Mouse (Mus musculus) v-Abl transformed pro-B cells (cell line): ENCODE measurements around the gene Kcnq4.

Source experiments
- in situ Hi-C, 2 experiments: fragments of 400-800 bp; cut with MboI; formaldehyde crosslinking; loops; one replicate each; pipeline ENCODE4 v1.15.1; 2025; ENCODE audit not compliant: unreplicated experiment in 2 of 2

The Kcnq4 gene

DNA sequence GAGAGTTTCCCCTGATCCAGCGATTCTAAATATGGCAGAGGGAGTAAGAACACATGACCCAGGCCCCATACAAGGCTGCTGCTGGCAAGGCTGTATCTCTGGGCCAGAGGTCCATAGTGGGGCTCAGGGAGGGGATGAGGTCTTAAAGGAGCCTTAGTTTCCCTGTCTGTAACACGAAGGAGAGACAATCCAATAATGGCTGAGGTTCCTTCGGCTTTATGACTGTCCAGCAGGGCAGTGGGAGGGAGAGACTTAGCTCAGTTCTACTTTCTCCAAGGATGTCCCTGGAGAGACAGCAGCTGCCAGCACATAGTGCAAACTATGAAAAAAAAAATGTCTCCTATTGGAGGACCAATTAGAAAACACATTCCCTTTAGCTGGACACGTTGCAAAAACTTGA, 22.2 kb downstream of the Kcnq4 start:
- in situ Hi-C loops: no loop called here

DNA sequence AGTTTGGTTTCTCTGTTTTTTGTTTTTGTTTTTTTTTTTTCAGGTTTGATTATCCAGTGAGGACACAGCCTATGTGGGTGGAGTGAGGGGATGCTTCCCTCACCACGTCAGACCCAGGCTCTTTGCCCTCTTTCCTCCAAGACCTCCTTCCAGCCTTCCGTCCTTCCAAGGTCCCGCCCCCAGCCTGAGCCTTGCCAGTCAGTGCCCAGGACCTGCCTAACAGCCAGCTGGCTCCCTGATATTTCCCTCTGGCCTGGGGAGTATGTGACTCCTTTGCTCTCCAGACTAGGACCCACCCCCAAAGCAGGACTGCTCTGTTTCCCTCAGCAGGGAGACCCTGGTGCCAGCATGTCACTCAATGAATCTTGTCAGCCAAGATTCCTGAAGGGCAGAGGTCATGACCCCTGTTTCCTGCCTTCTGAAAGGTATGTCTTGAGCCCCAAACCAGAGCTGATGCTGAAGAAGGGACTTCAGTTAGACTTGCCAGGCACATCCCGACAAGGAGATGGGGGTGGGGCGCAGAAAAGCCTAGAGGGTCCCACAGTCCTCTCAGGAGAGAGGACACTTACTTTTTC, 22.8 kb downstream of the Kcnq4 start:
- in situ Hi-C loops: no loop called here

DNA sequence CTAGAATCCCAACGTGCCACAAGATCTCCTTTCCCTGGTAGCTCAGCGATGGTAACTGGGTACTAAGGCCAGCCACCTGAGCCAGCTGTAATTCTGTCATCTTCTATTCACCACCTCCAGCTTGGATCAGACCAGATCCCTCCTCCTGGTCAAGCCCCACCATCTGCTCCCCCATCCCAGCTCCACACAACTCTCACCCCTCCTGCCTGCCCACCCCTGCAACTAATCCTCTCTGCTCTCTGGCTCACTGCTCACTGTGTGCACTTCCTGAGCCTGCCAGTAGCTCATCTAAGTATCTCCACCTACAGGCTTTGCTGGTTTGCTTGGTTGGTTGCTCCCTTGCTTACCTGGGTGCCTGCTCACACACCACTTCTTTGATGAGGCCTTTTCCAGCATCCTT, 26.8 kb downstream of the Kcnq4 start:
- in situ Hi-C loops: no loop called here

DNA sequence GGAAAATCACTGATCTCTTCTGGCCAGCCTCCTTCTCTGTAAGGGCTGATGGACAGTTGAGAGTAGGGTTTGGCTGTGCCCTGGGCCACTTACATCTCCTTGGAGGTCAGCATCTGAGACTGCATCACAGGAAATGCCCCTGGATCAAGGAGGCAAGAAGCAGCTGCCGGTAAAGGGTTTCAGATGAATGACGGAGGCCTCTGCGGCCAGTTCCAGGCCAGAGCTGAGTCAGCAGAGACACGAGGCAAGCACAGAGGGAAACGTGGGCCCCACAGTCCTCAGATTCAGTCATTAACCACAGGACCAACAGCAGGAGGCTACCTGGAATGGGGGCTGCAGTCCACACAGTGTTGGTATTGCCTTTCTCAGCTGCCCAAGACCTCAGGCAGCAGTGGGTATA, 29.3 kb downstream of the Kcnq4 start:
- in situ Hi-C loops: no loop called here

DNA sequence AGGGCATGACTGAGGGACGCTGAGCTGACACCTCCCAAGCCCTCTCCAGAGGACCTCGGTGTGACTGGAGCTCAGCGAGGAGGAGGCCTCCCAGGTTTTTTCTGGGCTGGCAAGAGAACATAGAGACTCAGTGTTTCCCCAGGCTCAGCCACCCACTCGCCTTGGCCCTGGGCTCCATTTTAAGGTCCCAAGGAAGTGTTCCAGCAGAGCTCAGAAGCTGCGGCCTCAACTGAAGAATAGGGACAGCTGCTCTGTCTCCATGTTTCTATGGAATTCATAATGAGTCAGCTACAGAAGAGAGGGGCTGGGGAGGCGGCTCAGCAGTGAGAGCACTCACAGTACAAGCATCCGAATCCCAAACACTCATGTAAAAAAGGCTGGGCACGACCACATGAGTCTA, 30.8 kb downstream of the Kcnq4 start:
- in situ Hi-C loops: no loop called here

DNA sequence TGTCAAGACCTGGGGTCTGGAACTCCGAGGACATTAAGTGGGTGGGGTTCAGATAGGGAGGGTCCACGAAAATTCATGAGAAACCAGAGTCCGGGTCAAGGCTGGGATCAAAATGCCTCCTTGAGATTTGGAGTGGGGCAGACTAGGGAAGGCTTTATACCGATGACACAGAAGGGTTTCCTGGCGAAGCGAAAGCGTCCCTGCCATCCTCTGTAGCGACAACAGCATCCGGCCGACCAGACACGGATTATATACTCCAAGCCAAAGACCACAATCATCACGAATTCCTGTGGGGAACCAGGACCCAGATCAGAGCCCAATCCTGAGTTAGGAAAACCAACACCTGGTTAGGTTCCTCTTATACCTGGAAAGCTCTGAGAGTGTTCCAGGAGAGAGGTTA, 31.6 kb downstream of the Kcnq4 start:
- in situ Hi-C loops: no loop called here

DNA sequence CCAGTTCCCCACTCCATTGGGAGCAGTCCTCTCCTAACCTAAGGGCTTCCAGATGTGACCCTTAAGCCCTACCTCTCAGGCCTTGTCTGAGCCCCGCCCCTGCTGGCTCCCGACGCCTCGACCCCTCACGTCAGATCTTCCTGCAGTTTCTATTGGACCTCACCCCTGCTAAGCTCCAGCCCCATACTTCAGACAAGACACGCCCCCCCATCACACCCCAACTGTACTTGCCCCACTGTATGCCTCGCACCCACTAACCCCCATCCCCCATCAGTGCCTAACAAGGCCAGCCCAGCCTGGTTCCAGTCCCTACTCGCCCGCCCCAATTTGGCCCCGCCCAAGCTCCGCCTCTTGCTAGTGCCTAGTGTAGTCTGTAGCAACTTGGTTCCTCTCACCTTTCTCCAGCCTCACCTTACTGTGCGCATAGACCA, 32.3 kb downstream of the Kcnq4 start:
- in situ Hi-C loops: no loop called here

DNA sequence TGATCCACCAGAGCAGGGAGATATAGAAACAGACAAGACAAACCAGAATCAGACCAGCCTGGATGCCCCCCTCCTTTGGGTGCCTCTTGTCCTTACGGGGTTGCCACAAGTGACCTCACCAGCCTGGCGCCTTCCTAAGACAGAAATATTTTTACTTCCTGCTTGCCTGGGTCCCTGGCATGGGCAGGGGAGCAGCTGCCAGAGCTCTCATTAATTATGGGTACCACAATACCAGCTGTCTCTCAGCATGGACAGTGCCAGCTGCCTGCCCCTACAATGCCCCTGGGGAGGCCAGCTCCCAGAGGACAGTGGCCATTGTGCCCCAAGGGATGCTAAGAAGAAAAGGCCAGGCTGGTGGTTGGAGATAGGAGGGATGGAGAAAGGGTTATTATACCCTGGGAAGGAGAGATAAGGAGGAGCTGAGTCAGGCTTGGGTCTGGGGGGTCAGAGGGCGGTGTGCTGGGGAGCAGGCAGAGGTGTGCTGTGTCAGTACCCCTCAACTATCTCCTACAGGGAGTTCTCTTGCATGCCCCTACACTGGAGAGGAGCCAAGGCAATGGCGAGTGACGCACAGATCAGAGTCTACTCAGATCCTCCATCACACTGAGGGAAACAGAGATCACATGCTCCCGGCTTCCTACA, 34.4 kb downstream of the Kcnq4 start:
- in situ Hi-C loops: no loop called here

DNA sequence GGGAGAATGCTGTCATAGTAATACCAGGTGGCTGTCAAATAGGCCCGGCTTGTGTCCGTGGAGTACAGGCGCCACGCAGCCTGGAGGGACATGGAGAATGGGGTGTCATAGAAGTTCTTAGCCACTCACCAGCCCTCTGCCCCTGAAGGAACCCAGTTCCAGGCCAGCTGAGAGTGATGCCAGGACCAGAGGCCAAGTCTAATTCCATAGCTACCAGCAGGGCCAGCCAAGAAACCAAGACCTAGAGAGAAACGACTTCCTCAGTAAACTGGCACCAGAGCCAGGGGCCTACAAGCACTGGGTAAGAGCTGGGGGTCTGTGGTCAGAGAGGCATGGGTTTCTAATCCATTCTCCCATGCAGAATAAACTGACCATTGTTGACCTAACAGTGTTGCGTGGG, 35.4 kb downstream of the Kcnq4 start:
- in situ Hi-C loops: no loop called here

DNA sequence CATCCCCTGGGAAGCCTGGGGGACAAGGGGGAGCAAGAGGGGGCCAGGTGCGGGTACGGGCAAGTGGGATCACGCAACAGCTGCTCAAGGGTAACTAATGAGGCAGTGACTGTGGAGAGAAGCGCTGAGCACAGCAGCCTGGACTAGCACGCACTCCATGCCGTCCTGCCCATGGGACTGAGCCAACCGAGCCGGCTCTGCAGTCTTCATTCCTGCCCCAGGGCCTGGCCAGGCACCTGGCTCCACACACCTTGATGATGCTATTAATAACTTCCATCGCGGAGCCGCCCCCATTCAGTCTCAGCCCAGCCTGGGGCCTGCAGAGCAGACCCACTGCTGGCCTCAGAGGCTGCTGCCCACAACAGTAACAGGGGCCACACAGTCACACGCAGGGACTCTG, 36.2 kb downstream of the Kcnq4 start:
- in situ Hi-C loops: no loop called here

DNA sequence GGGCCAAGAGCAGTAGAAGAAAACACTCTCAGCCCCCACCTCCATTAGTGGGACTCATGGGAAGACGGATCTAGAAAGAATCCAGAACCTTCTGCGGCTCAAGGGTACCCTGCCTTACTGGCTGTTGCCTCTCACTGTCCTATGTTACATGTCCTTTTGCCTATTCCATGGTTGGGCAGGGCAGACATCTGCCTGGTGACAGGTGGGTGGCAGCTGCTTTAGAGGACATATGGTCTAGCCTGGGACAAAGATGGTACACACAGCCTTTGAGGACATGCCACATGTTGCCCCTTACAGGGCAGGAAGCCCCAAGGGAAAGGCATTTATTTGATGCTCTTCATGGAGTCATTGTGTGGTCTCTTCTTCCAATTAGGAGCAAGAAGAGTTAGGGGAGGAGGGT, 45.9 kb downstream of the Kcnq4 start:
- in situ Hi-C loops: no loop called here

DNA sequence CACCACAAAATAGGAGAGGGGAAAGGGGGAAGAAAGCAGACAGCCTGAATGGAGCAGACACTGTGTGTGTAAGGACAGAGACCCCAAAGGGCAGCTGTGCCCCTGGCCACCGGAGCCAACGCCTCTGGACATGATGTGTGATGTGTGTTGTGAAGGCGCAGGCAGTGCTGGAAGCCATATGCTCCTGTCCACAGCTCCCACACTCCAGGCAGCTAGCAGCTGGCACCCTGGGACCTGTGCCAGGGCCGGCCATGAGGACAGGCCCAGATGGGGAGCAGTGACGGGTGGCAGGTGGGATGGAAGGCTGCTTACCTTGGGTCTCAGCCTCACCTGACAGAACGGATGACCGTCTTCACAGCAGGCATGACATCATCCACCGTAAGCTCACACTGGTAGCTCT, 46.4 kb downstream of the Kcnq4 start:
- in situ Hi-C loops: no loop called here

DNA sequence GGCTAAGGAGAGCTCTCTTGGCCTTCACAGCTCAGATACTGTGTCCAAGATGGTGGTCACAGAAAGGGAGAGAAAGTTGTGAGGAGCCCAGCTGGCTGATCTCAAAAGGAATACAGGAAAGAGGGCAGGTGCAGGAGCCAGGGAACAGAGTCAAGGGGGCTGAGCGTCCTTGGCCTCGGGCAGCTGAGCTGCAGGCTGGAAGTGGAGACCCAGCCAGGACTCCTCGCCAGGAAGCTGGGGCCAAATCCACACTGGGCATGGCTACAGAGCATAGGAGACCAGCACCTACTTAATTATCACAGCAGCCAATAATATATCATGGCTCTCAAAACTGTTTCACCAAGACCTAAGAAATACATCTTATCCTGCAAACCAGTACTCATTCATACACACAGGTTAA, 47.2 kb downstream of the Kcnq4 start:
- in situ Hi-C loops: no loop called here

DNA sequence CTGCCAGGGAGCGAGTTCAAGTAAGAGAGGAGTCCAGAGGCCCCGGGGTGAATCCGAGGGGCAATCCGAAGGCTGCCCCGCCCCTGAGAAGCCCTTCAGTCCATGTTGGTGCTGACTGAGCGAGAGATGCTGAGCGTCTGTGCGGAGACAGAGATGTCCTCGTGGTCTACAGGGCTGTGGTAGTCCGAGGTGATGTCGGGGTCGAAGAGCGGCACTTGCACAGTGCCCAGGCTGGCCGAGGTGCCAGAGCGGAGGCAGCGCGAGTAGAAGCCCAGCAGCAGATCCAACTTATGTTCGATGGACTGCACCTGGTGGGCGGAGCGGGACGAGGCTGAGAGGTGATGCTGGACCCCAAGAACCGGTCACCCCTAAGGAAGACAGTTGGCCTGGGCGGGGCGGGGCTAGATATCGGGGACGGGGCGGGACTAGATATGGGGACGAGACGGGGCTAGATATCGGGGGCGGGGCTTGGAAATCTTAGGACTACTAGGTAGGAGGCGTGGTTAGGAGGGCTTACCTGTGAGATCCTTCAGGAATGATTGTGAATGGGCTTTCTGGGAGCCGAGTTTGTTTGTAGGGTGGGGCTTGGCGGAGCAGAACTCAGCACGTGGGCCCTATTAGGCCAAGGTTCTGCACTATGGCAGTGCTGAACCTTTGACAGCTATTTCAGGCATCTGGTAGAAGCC, 50.5 kb downstream of the Kcnq4 start:
- in situ Hi-C loops: loop anchor here in 1 of 2 experiments (25.0 kb wide), 1 partner anchor 339 kb away; the partner anchor contains the start of gene Col9a2

DNA sequence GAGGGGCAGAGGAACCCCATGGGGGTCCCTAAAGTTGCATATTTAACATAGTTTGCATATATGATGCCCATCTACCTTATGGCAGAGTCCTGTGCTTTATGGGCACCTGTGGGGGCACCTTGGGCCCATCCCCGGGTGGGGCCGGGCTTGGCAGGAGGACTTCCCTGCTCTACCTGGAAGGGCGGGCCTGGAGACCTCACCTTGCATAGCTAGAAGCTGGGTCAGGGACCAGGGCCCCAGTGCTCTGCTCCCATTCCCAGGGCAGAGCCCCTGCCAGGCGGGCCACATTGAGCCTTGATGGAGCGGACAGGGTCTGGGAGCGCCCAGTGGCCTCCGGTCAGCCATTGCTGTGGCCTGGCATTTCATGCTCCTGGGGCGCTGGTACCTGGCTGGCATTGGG, 51.1 kb downstream of the Kcnq4 start:
- in situ Hi-C loops: loop anchor here in 1 of 2 experiments (25.0 kb wide), 1 partner anchor 340 kb away; the partner anchor contains the start of gene Col9a2

DNA sequence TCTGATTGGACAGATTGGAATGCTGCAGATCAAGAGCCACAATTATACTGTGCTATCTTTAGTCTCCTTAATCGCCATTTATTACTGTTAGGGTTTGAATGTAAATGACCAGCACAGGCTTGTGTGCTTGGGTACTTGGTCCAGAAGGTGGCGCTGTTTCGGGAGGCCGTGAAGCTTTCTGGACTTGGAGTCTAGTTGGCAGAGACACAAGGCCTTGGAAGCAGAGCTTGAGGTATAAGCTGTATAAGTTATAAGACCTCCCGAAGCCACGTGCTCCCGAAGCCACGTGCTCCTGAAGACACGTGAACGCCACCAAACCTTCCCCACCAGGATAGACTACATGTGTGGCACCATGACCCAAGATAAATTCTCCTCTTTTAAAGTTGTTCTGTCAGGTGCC, 55.7 kb downstream of the Kcnq4 start:
- in situ Hi-C loops: loop anchor here (5.0 to 25.0 kb wide), 2 partner anchors 60 to 345 kb away; partner anchors contain the start of gene Col9a2 (in 1 of the 2)

DNA sequence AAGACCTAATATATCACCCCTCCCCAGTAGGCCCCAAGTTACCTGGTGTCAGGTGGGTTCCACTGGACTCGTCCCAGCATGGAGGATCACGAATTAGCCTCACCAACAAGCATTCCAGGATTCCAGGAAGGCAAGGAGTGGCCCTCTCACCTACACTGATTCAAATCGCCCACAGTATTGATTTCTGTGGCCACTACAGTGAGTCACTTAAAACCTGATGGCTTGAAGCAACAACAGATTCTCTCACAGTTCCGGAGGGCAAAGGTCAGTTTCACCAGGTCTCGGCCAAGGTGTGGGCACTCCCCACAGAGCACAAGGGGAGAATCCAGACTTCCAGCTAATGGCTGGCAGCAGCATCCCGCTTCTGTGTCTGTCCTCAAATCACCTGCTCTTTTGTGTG, 59.1 kb downstream of the Kcnq4 start:
- in situ Hi-C loops: loop anchor here (5.0 to 25.0 kb wide), 4 partner anchors 345 to 535 kb away; partner anchors contain the start of gene Col9a2 (in 2 of the 2)

DNA sequence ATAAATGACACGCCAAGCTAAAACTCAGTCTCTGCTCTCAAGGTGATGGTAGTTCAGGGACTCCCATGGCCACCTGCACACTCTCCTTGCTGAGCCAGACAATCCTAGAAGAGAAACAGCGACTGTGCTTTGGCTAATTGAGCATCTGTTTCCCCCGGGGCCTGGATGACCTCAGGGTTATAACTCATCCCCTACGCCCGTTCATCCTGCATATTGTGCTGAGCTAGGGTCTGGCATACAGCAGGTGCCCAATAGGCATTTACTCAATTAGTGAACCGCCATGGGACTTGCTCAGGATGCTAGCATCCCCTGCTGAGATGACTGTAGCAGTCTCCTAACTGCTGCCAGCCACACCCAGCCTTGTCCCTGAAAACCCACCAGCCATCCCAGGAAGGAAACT, 61.1 kb downstream of the Kcnq4 start:
- in situ Hi-C loops: loop anchor here (5.0 to 25.0 kb wide), 4 partner anchors 348 to 538 kb away; partner anchors contain the start of gene Col9a2 (in 2 of the 2)

DNA sequence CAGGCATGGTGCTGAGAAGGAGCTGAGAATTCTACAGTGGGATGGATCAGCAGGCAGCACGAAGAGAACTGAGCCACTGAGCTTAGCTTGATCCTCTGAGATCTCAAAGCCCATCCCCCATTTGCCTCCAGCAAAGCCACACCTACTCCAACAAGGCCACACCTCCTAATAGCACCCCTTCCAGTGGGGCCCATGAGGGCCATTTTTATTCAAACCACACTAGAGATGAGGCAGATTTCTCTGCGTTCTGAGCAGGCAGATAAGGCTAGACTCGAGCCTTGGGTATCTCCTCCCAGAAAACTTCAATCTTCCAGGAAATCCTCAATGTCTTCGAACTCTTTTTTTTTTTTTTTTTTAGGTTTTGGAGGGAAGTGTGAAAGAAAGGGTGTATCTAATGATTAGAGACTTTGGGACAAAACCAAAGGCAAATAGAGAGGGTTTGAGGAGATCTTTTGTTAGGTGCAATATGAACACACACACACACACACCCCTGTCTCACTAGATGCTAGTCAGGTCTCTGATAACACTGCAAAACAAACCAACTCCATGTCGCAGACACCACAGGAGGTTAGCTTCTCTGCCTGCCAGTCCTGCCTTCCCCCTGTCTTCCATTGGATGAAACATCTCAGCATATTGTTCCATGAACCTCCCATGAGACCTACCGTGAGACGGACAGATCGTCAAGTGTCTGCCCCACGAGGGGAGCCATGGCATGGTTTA, 65.0 kb downstream of the Kcnq4 start:
- in situ Hi-C loops: loop anchor here (5.0 to 25.0 kb wide), 9 partner anchors 69 to 541 kb away; partner anchors contain the start of gene Col9a2 (in 2 of the 2)

DNA sequence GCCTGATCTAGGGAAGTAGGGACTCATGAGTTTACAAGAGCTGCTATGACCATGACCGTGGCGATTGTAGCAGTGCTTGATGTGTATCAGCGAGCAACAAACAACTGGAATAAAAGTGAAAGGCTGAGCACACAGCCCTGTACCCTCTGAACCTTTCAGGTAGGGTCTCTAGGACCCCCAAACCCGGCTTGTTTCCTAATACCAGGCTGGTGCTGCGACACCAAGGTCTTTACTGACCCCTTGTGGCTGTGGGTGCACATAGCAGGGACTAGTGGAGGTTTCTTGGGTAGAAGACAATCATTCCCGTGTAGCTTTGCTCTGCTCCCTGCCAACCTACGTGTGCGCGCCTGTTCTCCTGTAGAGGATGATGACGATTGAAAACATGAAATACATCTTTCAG, 66.2 kb downstream of the Kcnq4 start:
- in situ Hi-C loops: loop anchor here (5.0 to 25.0 kb wide), 9 partner anchors 70 to 543 kb away; partner anchors contain the start of gene Col9a2 (in 2 of the 2)

DNA sequence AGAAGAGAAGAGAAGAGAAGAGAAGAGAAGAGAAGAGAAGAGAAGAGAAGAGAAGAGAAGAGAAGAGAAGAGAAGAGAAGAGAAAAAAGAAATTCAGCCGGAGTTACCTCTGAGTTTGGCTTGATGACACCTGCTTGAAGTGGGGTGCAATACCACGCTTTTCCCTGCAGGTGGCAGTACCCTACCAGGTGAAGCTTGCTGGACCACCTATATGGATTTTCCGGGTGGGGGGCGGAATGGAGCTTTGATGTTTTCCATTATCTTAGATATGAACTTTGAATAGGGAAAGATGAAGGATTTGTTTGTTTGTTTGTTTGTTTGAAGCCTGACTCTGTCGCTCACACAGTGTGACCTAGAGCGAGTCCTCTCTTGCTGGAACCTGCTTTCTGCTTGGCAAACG, 67.5 kb downstream of the Kcnq4 start:
- in situ Hi-C loops: loop anchor here (5.0 to 25.0 kb wide), 9 partner anchors 71 to 544 kb away; partner anchors contain the start of gene Col9a2 (in 2 of the 2)
